Mouse (Mus musculus) layer of hippocampus, adult 2 months (tissue): ENCODE data around the gene Ccr5. TPM values are rescaled to one million over a fixed set of nuclear protein-coding genes. Genes with fewer than 3 reads are reported as not detected.
"Not testable (repeated sequence)": the region's sequence is repeated elsewhere in the genome, so short reads cannot be mapped to it uniquely, and the experiment has no call there.

ENCODE experiments used
- DNase-seq, 2 experiments: peaks; one replicate each; pipeline ENCODE4 v3.0.0; 2022; ENCODE audit warnings: low spot score in 2 of 2
- H3K27ac ChIP-seq: fragments of 200-600 bp; 2 replicates; pipeline ENCODE4 v1.8.1; 2022
- H3K4me3 ChIP-seq: fragments of 200-600 bp; 2 replicates; pipeline ENCODE4 v1.8.1; 2022; ENCODE audit warnings: mild to moderate bottlenecking
- CTCF ChIP-seq: fragments of 200-600 bp; conservative IDR thresholded peaks from 2 replicates; pipeline ENCODE4 v1.8.1; 2022; ENCODE audit warnings: antibody characterized with exemption, mild to moderate bottlenecking, moderate library complexity
- total RNA-seq, 2 experiments: library from RNA; stranded (reverse); gene quantifications; 2 replicates each; pipeline ENCODE4 v1.2.3; 2021

The Ccr5 gene
- total RNA-seq, 2 experiments from 2014 or later = 7.9 to 10.2 TPM

DNA sequence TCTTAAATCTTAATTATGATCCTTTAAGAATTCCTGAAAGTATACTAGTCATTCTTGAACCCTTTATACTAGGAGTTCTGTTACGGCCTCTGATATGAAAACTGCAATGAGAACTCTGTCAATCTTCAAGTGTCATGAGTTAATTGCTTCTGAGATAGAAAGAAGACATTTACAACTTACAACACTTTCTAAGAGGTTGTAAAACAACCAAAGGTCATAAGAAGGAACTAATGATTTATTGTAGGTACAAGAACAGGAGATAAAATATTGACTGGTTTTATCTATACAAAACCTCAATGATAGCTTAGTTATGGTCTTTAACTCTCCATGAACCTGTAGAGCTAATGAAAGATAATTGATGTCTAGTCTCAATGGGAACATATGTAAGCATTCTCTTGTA is 7.6 kb upstream of the Ccr5 start:
- no peak for DNase-seq
- Histone ChIP-seq H3K4me3 (no peak overlapping the region), H3K27ac (no peak overlapping the region)
- TF ChIP-seq CTCF = no peak

DNA sequence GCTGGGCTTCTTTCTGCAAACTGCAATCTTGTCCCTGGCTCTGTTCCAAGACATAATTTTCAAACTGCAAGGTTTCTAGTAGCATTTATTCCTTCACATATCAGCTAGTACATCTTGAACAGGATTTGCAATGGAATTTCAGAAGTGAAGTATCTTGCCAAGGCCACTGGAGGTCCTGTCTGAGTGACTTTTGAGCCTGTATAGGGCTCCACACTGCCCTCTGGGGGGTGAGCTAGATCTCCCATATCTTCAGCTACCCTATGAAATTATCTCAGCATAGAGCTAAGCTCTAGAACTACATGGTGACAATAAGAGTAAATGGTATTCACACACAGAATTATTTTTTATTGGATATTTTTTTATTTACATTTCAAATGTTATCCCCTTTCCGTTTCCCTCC is 2.9 kb upstream of the Ccr5 start:
- no peak for DNase-seq
- H3K27ac ChIP-seq = no peak overlapping the region
- no peak overlapping the region for H3K4me3 ChIP-seq
- TF ChIP-seq CTCF = peak; percentile 58

DNA sequence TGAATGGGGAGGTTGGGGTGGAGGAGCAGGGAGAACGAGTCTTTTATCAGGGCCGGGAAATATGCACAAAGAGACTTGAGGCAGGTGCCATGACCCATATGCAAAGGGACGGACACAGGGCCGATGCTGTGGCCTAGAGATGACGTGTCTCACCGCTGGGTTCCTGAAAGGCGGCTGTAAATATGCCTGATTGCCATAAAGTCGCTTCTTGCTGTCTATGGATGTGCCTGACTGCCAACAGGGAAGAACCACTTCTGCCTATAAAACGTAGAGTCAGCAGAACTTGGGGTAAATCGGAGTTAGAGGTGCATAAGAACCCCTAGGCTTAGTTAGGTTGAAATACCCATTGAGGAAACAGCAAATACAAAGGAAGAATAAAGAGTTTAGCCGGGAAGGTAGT is 4.2 kb downstream of the Ccr5 start:
- TF ChIP-seq CTCF = no peak
- Histone ChIP-seq H3K27ac (0 out of 2 replicates have a peak overlapping the region, but pooled peaks have one; percentile 48), H3K4me3 (no peak overlapping the region)
- DNase-seq = no peak

DNA sequence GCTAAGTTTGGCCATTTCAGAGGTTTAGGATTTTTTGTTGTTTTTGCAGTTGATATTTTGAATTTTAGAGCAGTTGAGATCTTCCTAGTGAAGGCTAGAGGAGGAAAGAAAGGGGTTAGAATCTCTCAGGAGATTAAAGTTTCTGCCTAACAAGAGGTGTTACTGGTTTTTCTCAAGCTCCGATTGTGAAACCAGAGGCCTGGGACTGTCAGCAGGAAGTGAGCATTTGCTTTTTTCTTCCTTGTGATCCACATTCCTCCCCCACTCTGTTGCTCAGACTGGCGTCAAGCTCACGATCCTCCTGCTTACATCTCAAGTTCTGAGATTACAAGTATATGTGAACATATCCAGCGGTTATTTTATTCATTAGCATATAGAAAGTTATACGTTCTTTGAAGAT is 5.0 kb downstream of the Ccr5 start:
- TF ChIP-seq CTCF = no peak
- H3K27ac ChIP-seq = peak overlapping the region; percentile 48; the same call in 1 of the 2 replicates
- H3K4me3 ChIP-seq = no peak overlapping the region

DNA sequence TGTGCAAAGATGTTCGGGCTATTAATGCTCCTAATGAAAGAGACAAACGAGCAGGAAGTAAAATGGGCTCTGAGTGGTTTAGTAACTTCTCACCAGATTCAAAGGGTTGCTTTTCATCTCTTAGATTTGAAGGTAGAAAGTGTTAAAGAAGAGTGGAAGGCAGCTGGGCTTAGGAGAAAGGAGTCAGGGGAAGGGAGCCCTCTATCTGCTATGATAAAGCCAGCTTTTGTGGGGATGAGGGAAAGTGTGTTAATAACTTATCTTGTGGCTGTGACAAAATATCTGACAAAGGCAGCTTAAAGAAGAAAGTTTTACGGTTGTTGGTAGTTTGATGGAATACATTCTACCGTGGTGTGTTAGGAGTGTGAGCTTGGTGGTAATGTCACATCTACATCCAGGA is 6.1 kb downstream of the Ccr5 start:
- TF ChIP-seq CTCF = peak; percentile 25; the same call in 1 of the 2 replicates
- no peak for DNase-seq
- Histone ChIP-seq H3K4me3 (no peak overlapping the region), H3K27ac (no peak overlapping the region)

More for the DNA sequence above, 5.0 kb downstream of the Ccr5 start:
- no peak for DNase-seq

DNA sequence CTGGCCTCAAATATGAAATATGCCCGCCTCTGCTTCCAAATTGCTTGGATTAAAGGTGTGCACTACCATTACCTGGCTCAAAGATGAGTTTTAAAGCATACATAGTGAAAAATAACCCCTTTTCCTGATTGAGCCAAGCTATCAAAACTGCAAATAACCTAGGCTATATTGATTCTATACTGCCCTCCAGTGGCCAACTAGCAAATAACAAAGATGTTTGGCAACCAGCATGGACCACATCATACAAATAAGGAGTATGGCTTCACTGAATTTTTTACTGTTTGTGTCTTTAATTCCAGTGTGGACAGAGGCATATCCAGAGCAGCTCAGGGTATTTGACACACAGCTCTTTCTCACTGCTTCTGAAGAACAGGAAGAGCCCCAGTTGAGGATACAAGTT is 7.0 kb downstream of the Ccr5 start:
- peak; percentile 88 for TF ChIP-seq CTCF
- Histone ChIP-seq H3K27ac (no peak overlapping the region), H3K4me3 (no peak overlapping the region)
- peak; percentile 59 to 68 for DNase-seq

DNA sequence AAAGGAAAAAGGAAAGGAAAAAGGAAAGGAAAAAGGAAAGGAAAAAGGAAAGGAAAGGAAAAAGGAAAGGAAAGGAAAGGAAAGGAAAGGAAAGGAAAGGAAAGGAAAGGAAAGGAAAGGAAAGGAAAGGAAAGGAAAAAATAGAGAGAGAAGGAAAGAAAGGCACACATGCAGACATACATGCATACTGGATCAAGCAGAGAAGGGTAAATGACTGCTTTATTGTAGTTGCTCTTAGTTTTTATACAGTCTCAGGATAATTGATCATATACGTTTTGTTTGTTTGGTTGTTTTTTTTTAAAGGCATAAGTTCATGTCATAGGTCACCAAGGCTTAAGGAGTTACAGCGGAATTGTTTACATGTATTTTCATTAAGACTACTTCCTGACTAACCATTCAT is 11.6 kb downstream of the Ccr5 start:
- H3K27ac ChIP-seq, DNase-seq: not testable (repeated sequence)

DNA sequence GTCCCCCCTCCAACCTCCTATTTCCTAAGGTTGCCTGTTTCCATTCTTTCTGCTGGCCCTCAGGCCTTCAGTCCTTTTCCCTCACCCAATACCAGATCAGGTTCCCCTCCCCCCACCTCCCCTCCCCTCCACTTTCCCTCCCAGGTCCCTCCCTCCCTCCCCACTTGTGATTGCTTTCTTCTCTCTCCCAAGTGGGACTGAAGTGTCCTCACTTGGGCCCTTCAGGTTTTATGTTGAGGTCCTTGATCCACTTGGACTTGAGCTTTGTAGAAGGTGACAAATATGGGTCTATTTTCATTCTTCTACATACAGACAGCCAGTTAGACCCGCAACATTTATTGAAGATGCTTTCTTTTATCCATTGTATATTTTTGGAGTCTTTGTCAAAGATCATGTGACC is 13.6 kb downstream of the Ccr5 start:
- not testable (repeated sequence) for H3K27ac ChIP-seq, H3K4me3 ChIP-seq, DNase-seq

More for the DNA sequence above, 11.6 kb downstream of the Ccr5 start:
- not testable (repeated sequence) for H3K4me3 ChIP-seq

DNA sequence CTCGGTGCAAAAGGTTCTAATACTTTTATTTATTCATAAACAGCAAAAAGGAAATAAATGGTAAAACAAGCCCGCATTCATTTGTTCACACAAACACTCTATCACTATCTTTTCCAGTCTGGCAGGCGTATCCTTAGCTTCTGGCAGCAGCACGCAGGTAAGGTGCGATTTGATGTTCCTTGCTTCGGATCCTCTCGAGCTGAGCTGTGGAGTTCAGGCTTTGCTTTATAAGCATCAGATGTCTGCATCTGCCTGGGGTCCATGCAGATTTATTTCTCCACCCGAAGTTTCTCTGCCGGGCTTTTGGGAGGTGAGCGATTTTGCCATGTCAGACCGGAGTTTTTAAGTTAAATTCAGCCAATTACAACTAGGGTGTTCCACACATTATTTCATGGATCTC is 16.3 kb downstream of the Ccr5 start:
- H3K4me3 ChIP-seq = no peak overlapping the region
- no peak for DNase-seq
- no peak overlapping the region for H3K27ac ChIP-seq
- TF ChIP-seq CTCF = no peak

DNA sequence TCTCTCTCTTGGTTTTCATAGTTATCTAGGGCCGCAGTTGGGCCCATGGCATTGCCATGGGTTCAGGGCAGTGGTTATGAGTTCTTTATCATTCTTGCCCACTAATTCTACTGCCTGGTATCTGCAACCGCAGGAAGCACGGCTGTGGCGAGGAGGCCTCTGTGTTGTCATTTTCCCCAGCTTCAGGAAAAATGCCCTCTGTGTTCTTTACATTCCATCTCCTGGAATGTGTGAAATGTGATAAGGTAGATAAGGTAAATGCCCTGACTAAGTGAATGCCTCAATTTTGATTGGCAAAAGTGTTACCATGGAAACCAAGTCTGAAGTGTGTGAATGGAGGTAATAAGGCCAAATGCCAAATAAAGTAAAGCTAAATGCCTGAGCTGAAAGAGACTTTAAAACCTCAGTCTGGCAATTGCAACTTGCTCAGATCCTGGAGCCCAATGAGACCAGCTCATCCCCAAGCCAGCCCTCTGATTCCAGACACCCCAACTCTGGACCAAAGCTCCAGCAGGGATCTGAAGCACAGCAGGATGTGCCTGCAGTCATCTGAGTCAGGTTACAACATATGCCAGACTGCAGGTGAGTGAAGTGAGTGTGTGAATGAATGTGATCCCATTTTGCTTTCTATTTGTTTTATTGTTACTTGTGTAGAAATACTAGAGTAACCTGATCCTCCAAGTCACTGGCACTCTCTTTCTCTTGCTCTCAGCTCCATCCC is 16.9 kb downstream of the Ccr5 start:
- Histone ChIP-seq H3K27ac (no peak overlapping the region), H3K4me3 (no peak overlapping the region)
- DNase-seq = no peak
- TF ChIP-seq CTCF = no peak

DNA sequence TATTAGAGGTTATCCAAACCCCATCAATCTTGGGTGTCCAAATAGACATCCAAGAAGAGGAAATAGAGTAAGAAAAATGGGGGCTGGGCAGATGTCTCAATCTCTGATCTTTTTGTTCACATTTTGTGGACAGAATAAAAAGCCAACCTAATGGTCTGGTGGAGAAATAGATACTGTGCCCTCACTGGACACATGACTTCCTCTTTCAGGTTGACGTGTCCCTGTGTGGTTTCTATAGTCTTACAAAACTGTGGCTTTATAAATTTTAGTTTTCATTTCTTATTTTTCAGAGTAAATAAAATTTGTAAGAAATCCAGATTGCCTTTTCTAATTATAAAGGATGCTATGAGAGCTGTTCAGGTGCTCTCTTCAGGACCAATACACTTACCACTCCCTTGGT is 22.3 kb downstream of the Ccr5 start:
- TF ChIP-seq CTCF = no peak
- H3K4me3 ChIP-seq = no peak overlapping the region
- no peak overlapping the region for H3K27ac ChIP-seq
- no peak for DNase-seq

DNA sequence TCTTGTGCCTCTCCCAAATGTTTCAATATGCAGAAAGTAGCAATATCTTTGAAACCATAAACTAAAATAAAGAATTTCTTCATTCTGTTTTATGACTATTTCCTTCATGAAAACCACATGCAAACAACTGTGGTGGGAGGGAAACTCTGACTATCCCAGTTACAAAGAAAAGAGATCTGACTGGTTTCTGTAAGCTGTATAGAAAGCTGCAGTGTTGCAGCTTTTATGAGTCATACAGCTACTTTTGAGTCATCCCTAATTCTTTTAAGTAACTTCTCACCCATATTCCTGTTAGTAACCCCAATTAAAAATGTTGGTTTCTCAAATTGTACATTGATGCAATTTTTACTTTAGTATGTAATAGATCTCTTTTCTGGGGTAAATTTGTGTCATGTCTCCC is 25.0 kb downstream of the Ccr5 start:
- Histone ChIP-seq H3K4me3 (no peak overlapping the region), H3K27ac (no peak overlapping the region)
- DNase-seq = no peak
- no peak for TF ChIP-seq CTCF

Other genes with a start within 250 kb of the Ccr5 start
- gene Ccr1, start 152.9 kb upstream of the Ccr5 start, total RNA-seq = under 1 TPM in 1 of 2 experiments, not detected in 1; 0.46 TPM
- not detected for gene Ccr1l1, start 143.1 kb upstream of the Ccr5 start, total RNA-seq
- gene Ccr3, start 99.6 kb upstream of the Ccr5 start, total RNA-seq = not detected
- gene Ccr2, start 19.6 kb upstream of the Ccr5 start, total RNA-seq = under 1 TPM in 1 of 2 experiments, not detected in 1; 0.23 TPM
- 10 to 100 TPM; 18.3 to 19.5 TPM for gene 2010315B03Rik, start 191.2 kb downstream of the Ccr5 start, total RNA-seq